Comparison of ENCODE assay signal across 12 mouse cellular contexts in the genomic region with DNA sequence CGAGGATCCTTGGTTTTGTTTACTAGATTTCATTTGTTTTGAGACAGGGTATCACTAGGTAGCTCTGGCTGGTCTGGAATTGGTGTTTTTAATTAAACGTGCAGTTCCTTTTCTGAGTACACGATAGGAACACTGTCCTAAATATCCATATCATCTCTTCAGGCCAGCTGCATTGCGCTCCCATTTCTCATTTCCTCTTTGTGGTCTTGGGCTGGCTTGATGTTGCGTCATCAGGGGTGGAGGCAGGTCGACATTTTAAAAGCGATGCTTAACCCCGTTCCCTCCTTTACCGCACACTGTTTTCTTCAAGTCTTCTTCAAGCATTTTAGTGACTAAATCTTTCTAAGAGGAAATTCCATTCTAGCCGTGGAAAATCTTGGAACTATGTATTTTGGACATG.
DNase-seq lines count a peak whose midpoint lies in the region; ATAC-seq and TF ChIP-seq lines count a peak whose summit lies in the region.
"Had no signal": no experiment of that assay in that cellular context is flagged by ENCODE, and none has a peak within 500 bp of the region (broad histone marks: within the 10 kb centered on the region; RNA-seq: fewer than 3 reads in every experiment).

No protein-coding gene starts in this region.

- no peak overlapping the region for H3K27ac ChIP-seq in lung, postnatal 0 days (ENCODE audit: low read length)
- H3K27ac ChIP-seq: hindbrain, embryonic 15.5 days had no signal

- no peaks in the 10 kb centered on the region for H3K36me3 ChIP-seq in lung, postnatal 0 days (ENCODE audit: insufficient read depth, low read length)
- H3K36me3 ChIP-seq: hindbrain, embryonic 15.5 days had no signal

- H3K4me3 ChIP-seq in lung, postnatal 0 days (ENCODE audit: low read depth, low read length), result no peak overlapping the region
- H3K4me3 ChIP-seq: hindbrain, embryonic 15.5 days had no signal

- TF ChIP-seq CTCF in lung, postnatal 0 days (IDR thresholded peaks at IDR 0.05), result no peak

- no peaks in the 10 kb centered on the region for H3K4me1 ChIP-seq in lung, postnatal 0 days (ENCODE audit: insufficient read depth, low read depth, low read length)

- no peaks in the 10 kb centered on the region for H3K9me3 ChIP-seq in lung, postnatal 0 days (ENCODE audit: low read length)
- H3K9me3 ChIP-seq: hindbrain, embryonic 15.5 days had no signal

- no peak for TF ChIP-seq EP300 in lung, postnatal 0 days (IDR thresholded peaks at IDR 0.05)

- no peak overlapping the region for H3K9ac ChIP-seq in lung, postnatal 0 days (replicated peaks; ENCODE audit: low read depth)
- H3K9ac ChIP-seq: hindbrain, embryonic 15.5 days had no signal

- ATAC-seq in lung, postnatal 0 days, result no peak
- ATAC-seq: midbrain, embryonic 16.5 days had no signal

- H3K27me3 ChIP-seq in lung, postnatal 0 days (replicated peaks; ENCODE audit: insufficient read depth, low read length), result no peaks in the 10 kb centered on the region
- H3K27me3 ChIP-seq: hindbrain, embryonic 15.5 days had no signal

- WGBS in lung, postnatal 0 days, result 70% methylated on average over 10 of the region's 10 CpGs

- H3K4me2 ChIP-seq in lung, postnatal 0 days (replicated peaks; ENCODE audit: low read depth, low read length), result no peak overlapping the region
- H3K4me2 ChIP-seq: hindbrain, embryonic 15.5 days had no signal

- DNase-seq in heart, adult 11 months, result peak; percentile 96
- no peak for DNase-seq in heart, postnatal 4 days
- DNase-seq in lung, postnatal 0 days (ENCODE audit: low spot score), result peak; percentile 9
- no peak for DNase-seq in lung, postnatal 10 days
- peak; percentile 75 for DNase-seq in NIH3T3 (ENCODE audit: low read depth)
- peak; percentile 66 to 69 for DNase-seq in monocyte, adult 2 months (ENCODE audit: low read depth in 1 of 2, low spot score in 2 of 2)
- no peak for DNase-seq in urinary bladder, postnatal 10 days (ENCODE audit: low spot score)
- DNase-seq in embryo, embryonic 10.5 days (ENCODE audit: low spot score), result no peak
- DNase-seq: cerebellum, postnatal 36 days; gastrocnemius, postnatal 36 days had no signal

Comparison
In these comparisons a context has a peak if more than half of its experiments do, and no peak if none do; other contexts are left out.
1. DNase-seq: peak in heart, adult 11 months (single experiment), lung, postnatal 0 days (single experiment), NIH3T3 (single experiment) and monocyte, adult 2 months (2 of 2); none in heart, postnatal 4 days (single experiment), lung, postnatal 10 days (single experiment), urinary bladder, postnatal 10 days (single experiment) and embryo, embryonic 10.5 days (single experiment).